Mouse (Mus musculus): Measurements from ENCODE around the gene Zdhhc18.

DNA sequence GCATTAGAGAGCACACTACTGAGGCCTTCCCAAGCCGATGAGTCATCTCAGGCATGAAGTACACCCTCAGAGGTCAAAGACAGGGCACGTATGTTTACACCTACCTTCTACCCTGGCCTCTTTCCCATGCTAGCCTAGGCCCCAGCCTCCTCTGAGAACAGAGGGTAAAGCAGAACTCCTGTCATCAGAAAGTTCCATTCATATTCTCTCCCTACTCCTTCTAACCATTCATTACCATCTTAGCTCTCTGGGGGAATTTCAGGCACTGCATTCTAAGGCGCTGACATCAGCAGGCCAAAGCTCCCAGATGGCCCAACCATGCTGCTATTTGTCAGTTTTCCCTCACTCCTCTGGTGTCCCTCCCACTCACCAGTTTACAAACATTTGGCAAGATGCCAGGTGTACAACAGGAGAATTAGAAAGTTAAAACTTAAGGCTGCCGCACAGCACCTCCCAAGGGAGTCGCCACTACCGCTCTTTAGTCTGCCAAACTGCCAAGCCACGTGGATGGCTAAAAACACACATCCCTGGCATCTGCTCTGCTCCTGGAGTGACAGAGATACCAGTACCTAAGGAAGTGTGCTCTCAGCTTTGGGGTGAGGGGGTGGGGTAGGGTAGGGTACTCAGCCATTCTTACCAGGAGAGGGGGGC, 38.6 kb upstream of the Zdhhc18 start:
- TF ChIP-seq CTCF (IDR thresholded peaks at IDR 0.05; ENCODE audit: low read depth, low read length) (no peak), POLR2AphosphoS5 (IDR thresholded peaks at IDR 0.05; ENCODE audit: insufficient replicate concordance, low read depth, low read length) (no peak), GATA2 (IDR thresholded peaks at IDR 0.05; ENCODE audit: borderline replicate concordance, low read depth, low read length) (no peak), GATA1 (IDR thresholded peaks at IDR 0.05; ENCODE audit: borderline replicate concordance, low read length) (no peak)
